Mouse (Mus musculus) thymus, adult 18-20 months (tissue): ENCODE data around the gene Nadk.

Source experiments
- DNase-seq, 2 experiments: peaks; one replicate each; pipeline ENCODE4 v3.0.0; 2022; ENCODE audit warnings: mixed read lengths in 2 of 2

Gene Nadk

DNA sequence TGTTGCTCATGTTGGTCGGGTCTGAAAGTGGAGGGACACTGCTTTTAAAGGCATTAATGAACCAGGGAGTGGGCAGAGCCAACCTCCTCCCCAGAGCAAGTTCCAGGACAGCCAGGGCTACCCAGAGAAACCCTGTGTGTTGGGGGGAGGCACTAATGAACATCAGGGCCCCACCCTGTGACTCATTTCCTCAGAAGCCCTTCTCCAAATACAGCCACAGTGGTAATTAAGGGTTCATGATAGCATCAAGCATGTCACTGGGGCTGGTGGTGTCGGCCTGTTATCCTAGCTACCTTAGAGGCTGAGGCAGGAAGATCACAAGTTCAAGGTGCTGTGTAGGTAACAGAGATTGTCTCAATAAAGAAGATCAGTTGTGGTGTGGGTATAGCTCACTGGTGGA, 9.3 kb downstream of the Nadk start:
- no peak for DNase-seq

DNA sequence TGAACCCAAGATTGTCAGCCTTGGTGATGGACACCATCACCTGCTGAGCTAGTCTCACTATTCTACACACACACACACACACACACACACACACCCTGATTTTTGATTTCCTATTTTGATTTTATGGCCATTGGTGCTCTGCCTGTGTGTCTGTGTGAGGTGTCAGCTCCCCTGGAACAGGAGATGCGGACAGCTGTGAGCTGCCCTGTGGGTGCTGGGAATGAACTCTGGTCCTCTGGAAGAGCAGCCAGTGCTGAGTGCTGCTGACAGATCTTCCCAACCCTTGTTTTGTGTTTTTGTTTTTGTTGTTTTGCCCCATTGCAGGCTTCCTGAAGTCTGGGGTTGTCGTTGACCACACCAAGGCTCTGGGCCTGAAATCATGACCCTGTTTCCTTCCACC, 11.0 kb downstream of the Nadk start:
- DNase-seq, result no peak

DNA sequence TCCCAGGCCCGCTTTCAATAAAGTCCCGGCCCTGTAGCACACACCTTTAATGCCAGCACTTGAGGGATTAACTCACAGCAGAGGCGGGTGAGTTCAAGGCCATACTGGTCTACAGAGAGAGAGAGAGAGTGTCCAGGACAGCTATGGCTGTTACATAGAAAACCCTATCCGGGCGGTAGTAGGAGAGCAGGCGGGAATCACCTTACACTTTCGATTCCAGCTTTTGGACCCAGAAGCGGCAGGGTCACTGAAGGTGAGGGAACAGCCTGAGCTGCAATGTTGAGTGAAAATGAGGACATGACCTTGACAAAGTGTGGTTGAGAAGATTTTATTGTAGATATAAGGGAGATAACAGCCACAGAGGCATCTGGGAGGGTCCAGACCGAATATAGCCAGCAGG, 11.7 kb downstream of the Nadk start:
- DNase-seq, result no peak

DNA sequence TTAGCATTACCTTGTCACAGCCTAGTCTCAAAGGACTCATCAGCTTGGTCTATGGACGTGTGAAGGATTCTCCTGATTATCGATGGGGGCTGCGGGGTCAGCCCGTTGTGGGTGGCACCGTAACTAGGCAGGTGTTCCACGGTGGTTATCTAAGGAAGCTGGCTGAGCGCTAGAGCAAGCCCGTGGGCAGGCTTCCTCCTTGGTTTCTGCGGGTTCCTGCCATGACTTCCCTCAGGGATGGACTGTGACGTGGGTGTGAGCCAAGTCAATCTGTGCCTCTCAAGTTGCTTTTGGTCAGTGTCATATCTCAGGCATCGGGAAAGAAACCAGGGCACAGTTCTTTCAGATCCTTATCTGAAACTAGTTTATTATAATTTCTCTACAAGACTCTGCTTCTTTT, 12.8 kb downstream of the Nadk start:
- DNase-seq, result no peak

DNA sequence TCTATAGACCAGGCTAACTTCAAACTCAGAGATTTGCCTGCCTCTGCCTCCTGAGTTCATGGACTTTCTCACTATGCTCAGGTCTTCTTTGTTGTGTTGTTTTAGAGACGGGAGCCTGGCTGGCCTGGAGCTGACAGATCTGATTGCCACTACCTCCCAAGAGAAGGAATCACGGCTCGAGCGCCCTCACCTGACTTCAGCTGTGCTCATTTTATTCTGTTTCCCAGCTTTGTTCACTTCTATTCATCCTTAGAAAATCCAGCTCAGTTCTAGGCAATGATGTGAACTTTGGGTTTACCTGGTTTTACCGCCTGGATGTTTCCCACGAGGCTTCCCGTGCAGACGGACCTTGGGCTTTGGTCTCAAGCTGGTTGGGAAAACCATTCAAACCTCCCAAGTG, 13.3 kb downstream of the Nadk start:
- no peak for DNase-seq

DNA sequence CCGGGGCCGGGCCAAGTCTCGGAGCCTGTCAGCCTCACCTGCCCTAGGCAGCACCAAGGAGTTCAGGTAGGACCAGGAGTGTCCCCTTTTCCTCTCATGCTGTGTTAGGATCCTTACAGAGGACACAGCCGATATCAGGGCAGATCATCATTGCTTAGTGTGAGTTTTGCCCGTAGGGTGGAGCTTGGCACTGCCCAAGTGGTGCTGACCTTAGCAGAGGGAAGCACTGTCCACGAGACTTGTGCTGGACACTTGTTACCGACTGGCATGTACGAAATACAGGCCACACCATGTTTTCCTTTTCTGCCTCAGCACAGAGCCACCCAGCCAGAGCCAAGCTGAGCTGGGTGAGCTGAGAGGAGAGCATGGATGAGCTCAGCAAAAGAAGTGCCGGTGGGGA, 15.0 kb downstream of the Nadk start:
- no peak for DNase-seq

DNA sequence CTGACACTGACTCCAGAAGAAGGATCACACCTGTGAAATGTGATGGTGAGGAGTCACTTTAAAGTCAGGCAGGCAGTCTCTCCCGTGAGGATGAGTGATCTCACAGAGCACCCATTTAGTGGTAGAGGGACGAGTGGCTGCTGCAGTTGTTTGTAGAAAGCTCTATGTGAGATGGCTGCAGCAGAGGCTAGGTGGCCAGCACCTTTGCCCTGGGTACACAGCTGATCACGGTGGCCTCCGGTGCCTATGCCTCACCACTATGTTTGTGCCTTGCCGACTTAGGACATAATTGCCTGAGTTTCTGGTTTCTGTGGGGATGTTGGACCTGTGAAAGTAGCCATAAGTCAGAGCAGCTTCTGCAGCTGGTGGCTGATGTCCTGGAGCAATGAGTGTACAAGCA, 15.6 kb downstream of the Nadk start:
- DNase-seq, result no peak

DNA sequence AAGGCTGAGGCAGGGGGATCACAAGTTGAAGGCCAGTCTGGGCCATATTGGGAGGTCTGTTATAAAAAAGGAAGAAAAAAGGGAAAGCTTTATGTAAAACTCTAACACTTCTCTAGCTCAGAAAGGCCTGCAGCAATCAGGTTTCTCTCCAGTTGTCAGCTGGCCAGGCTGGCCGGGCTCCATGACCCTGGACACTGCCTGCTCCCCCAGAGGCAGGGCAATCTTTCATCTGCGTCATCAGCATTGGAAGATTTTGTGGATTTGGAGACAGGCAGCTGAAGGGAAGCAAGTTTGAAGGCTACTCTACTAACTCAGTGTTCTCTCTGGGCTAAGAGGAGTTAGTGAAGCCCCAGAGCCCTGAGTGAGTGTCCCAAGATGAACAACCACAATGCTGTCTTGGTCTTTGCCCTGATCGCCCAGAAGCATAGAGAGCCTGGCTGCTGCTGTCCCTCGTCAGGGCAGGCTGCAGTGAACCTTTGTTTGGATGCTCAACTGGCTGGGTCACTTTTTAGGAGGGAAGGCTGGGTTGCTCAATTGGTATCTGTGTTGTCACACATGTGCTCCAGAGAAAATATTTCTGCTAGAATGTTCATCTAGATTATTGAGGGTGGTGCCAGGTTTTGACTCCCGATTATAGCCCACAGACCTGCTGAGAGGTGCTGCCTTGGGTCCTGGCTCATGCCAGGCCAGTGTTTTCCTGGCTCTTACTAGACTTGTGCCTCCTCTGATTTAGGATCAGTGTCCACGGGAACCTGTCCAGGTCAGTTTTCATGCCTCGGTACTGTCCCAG, 16.4 kb downstream of the Nadk start:
- DNase-seq, result no peak

DNA sequence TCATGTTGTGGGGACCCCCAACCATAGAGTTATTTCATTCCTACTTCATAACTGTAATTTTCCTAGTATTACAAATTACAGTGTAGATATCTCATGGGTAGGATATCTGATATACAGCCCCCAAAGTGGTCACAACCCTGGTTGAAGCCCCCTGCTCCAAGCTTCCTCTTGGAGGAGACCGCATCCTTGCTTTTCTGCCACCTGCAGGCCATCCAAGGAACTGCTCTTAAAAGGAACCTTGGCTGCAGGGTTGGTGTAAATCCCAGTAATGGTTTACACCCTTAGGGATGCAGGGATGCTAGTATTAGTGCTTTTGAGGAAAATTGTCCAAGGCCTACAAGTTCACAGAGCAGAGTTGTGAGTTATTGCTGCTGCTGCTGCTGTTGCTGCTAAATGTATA, 18.2 kb downstream of the Nadk start:
- DNase-seq, result no peak

DNA sequence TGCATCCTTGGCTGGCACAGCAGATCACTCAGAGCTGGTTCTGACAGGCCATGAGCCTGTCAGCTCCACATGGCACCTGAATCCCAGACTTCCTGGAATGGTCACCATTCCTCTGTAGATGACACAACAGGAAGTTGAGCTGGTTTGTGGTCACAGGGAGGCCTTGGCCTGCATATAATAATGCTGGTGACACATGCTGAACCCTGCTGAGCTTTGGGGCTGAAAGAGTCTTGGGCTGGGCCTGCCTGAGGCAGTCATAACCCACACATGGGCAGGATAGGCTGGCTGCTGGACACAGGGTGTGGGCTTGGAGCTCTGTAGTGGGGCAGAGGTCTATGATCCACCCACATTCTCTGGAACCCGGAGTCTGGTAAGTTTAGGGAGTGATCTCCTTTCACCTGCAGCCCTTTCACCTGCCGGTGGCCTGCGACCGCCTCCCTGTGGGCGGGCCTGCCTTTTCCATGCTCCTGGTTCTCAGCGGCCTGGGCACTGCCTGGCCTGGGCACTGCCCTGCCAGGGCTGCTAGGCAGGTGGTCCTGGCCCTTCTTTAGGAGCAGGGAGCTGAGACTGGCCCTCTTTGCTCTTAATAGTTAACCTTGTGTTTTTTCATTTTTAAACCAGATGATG, 20.2 kb downstream of the Nadk start:
- no peak for DNase-seq

DNA sequence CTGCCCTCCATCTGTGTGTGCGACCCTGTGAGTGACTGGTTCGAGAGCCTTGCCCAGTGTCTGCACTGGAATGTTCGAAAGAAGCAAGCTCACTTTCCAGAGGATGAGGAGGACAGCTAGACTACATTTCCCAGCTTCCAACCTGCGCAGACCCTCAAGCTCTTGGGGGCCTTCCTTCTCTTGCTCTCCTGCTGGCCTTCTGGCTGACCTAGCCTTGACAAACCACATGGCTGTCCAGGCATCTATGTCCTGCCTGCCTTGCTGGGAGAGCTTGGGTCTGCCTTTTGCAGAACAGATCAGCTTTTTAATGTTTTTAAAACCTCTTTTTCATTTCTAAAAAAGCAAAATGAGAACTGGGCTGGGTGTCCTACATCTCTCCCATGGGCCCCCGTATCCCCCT, 27.2 kb downstream of the Nadk start:
- no peak for DNase-seq

DNA sequence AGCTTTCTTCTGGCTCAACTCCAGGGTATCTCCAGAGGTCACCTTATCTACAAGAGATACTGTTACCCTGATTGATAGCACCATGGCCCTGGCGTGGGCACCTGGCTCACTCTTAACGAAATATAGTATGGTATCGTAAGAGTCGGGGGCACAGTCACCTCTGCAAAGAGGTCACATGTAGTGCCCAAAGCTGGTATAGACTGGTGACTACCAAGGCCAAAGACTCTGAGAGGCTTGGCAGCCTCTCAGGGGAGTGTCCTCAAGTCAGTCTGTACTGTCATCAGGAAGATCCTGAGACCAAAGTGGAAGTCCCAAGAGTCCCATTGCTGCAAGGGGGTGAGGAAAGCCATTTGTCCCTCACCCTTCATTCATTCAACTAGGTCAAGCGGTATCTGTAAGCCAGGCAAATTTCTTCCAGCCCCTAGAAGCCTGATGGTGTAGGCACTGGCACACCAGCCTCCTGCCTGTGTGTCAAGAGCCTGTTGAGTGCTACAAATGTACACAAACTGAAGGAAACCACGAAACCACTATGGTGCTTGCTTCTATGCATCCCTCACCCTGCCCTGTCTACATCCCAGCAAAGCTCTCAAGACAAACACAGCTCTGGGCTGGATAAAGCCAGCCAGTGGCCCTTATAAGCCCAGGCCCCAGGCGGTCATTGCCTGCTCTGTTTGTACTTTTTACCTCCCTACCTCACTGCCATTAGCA, 29.0 kb downstream of the Nadk start:
- DNase-seq, result no peak

DNA sequence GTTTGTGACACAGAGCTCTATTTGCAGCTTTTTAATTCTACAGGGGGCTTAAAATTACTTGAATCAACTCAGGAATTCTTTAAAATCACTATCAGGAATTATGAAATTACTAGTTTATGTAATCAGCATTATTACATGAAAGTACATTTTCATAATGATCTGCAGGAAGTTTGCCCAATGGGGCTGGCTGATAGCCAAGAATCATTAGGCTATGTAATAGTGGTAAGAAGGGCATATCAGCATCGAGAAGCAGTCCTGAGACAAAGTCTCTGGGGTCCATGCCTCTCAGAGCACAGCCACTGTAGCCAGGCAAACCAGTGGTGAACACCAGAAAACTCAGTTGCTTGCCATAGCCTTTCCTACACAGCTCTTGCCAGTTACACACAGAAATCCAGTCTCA, 31.6 kb downstream of the Nadk start:
- DNase-seq, result no peak

DNA sequence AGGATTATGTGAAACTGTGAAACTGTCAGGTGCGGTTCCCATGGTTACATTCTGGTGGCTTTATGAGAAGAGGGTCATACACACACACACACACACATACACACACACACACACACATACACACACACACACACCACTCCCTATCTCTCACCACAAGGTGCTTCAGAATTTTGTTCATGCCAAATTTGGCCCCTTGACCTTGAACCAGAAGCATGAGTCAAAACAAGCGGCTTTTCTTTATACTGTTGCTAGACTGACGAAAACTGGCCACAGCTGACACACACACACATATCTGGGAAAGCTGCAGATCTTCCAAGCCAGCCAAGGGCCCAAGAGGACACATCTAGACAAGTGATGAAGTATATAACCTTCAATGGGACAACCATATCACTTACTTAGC, 33.6 kb downstream of the Nadk start:
- no peak for DNase-seq

DNA sequence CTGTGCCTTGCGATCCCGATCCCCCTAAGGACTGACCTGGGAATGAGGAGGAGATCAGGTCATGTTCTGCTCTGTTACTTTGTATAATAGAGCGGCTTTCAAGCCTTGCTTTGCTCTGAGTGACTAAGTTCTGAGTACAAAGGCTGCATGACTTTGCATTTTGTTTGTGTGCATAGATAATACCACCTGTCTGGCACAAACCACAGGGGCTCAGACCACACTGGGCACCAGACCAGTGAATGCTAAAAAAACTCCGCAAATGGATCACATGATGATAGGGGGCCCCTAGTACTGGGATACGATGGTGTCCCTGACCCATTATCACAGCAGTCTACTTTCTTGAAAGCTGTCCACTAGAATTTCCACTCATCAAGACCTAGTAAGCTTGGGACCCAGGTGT, 34.4 kb downstream of the Nadk start:
- DNase-seq, result no peak

DNA sequence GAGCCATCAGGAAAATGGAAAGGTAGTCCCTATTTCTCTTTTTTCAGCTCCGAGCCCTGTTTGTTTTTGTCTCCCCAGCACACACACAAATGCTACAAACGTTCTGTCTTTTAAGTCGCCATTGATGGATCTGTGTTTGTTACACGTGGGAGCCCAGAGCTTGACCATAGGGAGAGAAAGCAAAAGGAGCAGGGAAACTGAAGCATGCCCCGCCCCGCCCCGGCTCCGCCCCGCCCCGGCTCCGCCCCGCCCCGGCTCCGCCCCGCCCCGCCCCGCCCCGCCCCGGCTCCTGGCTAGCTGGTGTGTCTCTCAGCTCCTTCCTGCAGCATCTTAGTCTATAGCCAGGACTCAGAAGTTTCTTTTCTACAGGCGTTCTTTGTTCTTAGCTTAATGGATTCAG, 36.4 kb downstream of the Nadk start:
- DNase-seq, result no peak

DNA sequence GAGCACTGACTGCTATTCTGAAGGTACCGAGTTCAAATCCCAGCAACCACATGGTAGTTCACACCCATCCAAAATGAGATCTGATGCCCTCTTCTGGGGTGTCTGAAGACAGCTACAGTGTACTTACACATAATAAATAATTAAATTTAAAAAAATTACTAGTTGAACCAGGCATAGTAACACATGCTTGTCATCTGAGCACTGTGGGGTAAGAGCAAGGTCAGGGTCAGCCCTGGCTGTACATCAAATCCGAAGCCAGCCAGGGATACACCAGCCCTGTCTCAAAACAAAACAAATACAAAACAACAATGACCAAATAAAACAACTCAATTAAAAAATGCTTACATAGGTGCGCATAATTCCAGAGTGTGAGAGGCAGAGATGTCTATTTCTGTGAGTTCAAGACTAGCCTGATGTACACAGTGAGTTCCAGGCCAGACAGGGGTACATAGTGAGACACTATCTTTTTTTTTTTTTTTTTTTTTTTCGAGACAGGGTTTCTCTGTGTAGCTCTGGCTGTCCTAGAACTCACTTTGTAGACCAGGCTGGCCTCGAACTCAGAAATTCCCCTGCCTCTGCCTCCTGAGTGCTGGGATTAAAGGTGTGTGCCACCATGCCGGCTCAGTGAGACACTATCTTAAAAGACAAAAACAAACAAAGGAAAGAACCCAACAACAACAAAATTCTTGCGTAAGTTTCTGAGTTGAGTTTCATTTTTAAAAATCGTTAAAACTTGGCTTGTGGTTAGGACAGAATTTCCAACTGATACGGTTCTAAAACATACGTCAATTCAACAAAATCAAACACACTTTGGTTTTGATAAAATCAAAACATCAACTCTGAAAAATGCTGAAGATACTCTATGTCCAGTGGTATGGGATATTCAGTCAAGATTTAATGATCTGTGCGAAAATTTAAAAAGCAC, 38.0 kb downstream of the Nadk start:
- no peak for DNase-seq

DNA sequence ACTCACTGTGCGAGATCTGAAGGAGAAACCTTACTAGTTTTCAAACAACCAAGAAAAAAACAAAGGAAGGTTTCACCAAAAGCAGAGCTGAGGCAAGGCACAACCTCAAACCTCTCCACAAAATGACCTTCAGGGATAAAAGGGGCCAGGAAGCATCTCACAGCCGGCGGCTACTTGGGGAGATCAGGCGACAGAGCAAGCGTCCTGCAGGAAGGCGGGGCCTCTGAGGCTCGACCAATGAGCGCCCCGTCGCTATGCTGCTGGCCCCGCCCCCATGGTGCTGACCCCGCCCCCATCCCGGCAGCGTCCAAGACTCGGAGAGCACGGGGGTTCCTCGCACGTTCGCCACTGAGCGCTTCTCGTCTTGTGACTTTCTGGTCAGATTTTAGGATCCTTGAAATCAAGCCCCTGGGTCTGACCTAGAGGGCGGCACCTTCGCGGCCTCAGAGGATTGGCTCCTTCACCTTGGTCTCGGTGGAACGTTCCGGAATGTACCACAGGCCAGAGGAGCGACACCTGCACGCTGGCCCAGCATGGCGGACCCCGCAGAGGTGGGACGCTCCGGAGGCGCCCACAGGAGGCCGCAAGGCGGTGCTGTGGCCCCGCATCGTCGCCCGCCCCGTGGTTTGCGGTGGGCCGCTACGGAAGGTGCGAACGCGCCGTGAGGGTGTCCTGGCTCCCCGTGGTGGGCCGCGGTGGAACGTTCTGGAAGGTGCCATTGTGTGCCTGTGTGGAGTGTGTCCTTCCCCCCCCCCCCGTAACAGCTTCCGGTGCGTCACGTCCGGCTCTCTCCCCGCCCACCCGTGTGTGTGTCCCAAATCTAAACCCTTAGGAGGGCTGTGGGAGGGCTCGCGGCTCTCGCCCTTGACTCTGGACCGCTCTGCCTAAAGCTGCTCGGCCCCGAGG, 39.2 kb downstream of the Nadk start, which contains the start of gene Slc35e2:
TSS of gene Slc35e2 (plus strand) at position 326 of the 906 bp plus-strand sequence.
- DNase-seq, result peak; percentile 81 to 83

DNA sequence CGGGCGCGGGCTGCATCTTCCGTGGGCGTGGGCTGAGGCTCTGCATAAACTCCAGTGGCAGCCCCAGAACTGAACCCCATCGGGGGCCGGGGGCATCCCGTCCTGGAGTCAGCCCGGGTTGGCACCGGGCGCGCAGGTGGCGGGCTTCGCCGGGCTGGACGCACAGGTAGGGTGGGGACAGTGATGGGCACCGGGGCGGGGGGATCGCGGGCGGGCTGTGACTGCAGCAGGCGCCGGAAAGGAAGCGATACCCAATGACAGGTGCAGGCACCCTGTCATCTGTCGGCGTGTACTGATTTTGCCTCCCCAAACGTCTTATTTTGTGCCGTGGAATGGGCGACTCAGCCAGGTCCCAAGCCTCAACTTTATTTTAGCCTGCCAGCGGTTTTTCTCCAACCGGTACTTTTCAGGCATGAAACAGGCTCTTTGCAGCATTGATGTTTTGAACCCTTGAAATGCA, 39.8 kb downstream of the Nadk start:
- peak in 1 of 2 experiments; percentile 54 for DNase-seq

DNA sequence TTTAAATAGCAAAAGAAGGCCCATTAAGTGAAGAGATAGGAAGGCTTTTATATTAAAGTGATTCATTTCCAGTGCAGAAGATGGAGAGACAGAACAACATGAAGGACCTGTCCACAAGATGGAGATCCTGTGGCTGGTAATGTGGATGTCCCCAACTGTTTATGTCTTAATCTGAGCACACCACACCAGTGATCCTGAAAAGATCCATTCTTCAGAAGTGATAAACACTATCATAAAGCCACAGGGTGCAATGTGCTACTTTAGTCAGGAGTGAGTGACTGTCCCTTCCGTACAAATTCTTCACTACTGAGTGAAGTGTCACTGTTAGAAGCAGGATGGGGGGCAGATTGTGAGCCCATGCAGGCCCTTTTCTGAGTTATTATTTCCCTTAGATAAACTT, 40.6 kb downstream of the Nadk start:
- DNase-seq, result no peak

DNA sequence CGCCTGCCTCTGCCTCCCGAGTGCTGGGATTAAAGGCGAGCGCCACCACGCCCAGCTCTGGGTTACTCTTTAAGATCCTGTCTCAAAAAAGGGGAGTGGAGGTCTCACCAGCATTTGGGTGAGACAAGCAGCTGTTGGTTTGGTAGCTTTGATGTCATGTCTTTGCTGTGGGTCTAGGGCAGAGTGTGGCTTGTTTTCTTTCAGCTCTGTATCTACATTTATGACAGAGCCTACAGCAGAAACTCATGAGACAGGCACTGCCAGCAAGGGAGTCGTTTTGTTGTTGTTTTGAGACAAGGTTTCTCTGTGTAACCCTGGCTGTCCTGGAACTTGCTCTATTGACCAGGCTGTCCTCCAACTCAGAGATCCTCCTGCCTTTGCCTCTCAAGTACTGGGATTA, 41.6 kb downstream of the Nadk start:
- no peak for DNase-seq

DNA sequence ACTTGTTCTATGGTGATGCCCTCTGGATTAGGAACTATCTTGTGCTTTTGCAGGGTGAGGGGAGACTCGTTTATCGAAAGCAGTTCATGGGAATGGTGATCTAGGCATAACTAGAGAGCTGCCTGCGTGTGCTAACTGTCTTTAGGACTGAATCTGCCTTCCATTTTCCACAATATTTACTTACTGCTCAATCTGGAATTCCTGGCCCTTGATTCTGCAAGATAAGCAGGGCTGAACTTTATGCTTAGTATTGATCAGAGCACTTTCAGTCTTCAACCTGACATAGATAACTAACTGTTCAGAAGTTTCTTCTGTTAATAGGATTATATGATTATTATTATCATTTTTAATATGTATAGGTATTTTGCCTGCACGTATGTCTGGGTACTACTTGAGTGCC, 43.0 kb downstream of the Nadk start:
- no peak for DNase-seq
